Mouse (Mus musculus): ENCODE data around the gene Cdc20b.

GRCm38 (mm10) chr13:113055826-113056225 lies 20.9 kb downstream of the Cdc20b start:
- TF ChIP-seq FOSL1 (IDR thresholded peaks at IDR 0.05; ENCODE audit: insufficient read depth, low read length, poor library complexity, severe bottlenecking), result no peak
- TF ChIP-seq CTCF (IDR thresholded peaks at IDR 0.05; ENCODE audit: control insufficient read depth, insufficient read depth, insufficient read length), result no peak

Measured in C2C12 (cell line).